Mouse (Mus musculus): ENCODE measurements around the gene Lrriq4.
A peak's percentile ranks its signal among the peaks of the same experiment; 100 is the strongest.

Gene Lrriq4

DNA sequence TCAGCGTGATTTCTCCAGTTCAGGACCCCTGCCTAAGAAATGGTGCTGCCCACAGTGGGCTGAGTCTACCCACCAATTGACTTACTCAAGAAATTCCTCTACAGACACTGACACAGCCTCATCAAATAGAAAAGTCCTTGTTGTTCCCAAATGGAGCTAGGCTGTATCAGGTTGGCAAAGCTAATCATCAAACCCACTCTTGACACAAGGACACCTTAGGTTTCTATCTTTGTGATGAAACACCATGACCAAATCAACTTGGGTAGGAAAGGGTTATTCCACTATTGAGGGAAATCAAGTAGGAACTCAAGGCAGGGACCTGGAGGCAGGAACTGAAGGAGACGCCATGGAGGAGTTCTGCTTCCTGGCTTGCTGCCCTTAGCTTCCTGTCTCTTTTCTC lies at the start of gene Lrriq4:
Lrriq4 (plus strand) TSS at position 301 of the 400 bp plus-strand sequence.
- no peak for DNase-seq

DNA sequence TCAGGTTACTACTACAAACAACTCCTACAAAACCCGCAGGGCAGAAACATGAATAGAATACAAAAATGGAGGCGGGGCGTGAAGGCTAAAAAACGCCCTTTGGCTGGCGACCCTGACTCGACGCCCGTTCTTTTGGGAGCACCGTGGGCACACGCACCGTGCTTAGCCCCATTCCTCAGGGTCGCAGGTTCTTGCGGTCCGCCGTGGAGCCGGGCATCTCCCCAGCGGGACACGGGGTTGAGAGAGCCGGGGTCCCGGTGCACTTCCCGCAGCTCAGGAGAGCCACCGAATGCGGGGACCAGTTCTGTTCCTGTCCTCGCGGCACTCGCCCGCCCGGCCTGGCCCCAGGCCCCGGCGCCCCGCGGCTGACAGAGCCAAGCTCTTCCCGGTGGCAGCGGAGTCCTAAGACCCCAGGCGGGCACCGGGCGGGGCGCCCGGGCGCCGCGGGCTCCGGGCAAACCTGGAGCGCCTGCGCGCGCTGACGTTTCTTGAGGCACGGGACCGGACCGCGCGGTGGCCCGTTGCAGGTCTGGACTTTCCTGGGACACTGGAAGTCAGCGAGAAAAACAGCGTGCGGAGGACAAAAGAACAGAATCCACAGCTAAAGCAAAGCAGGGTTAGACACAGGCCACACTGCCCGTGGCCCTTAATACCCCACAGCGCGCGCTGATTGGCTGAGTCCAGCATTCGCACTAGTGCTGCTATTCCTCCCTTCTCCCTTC lies 49.0 kb upstream of the Lrriq4 start:
- peak; percentile 46 for DNase-seq

DNA sequence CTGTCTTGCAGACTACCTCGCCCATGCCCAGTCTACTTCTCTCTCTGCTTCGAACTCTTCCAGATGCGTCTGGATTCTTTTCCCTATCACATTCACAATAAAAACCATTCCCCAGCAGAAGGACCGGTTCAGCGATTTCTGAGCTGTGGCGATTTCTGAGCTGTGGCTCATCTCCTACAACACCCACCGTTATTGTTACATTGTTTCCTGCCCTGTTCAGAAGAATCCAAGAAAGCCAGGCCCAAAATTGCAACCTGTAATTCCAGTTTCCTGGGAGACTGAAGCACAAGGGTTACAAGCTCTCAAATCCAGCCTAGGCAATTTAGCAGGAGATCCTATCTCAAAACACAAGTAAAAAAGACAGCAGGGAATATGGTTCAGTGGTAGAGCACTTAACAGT lies 47.0 kb upstream of the Lrriq4 start:
- DNase-seq = no peak

- DNase-seq = peak; percentile 27
Measured at GRCm38 (mm10) chr3:30599711-30600545, 44.4 kb upstream of the Lrriq4 start, which contains the start of gene Actrt3. Actrt3 (minus strand) TSS chr3:30599939.

GRCm38 (mm10) chr3:30600717-30601116 lies 43.6 kb upstream of the Lrriq4 start:
- peak; percentile 36 for DNase-seq

GRCm38 (mm10) chr3:30601175-30601574 lies 43.1 kb upstream of the Lrriq4 start:
- DNase-seq = peak; percentile 96

DNA sequence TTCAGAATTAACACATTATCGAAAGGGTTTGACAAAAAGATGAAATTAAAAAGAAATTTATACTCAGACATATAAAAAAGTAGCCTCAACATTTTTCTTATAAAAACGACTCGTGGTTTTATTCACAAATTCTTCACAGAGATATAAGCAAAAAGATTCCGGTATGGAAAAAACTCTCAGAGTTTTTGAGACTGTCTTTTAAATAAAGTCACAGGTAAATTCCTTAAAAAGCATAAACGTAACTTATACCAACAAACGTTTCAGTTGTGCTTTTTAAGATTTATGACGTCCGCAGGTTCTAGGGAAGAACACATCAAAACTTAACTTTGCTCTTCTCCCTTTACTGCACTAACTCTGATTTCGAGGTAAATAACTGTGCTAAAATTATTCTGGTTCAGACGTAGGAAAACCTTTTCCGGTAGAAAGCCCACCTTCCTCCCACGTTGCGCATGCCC lies 42.7 kb upstream of the Lrriq4 start:
- no peak for DNase-seq

DNA sequence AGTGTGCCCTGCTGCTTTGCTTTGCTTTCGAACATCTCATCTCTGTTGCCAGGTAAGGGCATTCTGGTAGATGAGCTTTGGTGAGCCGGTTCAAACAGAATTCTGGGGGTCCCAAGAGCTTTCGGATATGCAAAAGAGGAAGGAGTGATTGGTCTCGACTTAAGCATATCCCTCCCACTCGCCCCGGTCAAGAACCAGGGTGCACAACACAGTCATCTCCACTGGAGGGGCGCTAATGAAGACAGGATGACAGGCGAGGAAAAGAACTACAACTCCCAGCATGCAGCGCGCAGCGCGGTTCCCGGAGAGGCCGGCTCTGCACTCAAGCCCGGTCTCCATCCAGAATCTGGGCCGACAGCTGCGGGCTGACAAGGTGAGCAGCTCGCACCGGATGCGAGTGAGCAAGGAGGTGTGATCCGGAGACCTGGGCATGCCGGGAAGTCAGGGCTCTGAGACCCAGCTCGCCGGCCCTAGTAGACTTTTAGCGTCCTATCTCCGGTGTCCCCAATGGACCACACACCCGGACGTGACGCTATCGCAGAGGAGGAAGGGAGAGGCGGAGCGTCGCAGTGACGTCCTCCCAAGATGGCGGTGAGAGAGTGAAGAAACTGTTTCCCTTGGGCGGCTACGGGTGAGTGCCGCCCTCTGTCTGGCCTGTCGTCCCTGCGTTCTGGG lies 42.1 kb upstream of the Lrriq4 start, which contains the start of gene Mynn:
Mynn (plus strand) TSS at position 1 of the 675 bp plus-strand sequence.
- DNase-seq = peak; percentile 98

DNA sequence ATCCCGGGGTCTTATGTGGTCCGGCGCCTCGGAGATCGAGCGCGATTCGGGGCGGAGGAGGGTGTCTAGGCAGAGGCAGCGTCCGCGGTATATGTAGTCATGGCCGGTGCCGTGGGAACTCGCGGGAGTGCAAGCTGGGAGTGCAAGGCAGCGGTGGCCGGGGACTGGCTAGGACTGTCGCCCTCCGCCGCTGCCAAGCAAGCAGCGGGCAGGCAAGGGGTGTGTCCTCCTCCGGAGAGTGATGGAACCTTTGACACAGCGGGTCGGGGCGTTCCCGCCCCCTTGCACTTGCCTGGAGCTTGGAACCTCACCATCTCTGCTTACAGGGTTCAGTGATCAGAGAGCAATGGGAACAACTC lies 41.6 kb upstream of the Lrriq4 start:
- peak; percentile 62 for DNase-seq

DNA sequence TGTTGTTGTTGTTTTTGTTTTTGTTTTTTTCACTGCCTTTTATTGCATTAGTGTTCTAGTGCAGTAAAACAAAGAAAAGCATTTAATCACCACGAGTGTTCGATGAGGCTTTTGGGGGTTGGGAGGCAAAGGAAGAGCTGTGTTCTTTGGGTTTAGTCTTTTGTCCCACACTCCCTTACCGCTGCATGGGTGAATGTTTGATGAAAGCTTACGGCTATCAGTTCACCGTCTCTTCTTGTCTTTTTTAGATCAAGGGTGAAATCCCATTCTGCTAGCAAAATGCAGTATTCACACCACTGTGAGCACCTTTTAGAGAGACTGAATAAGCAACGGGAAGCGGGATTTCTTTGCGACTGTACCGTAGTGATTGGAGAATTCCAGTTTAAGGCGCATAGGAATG lies 41.1 kb upstream of the Lrriq4 start:
- DNase-seq = no peak

DNA sequence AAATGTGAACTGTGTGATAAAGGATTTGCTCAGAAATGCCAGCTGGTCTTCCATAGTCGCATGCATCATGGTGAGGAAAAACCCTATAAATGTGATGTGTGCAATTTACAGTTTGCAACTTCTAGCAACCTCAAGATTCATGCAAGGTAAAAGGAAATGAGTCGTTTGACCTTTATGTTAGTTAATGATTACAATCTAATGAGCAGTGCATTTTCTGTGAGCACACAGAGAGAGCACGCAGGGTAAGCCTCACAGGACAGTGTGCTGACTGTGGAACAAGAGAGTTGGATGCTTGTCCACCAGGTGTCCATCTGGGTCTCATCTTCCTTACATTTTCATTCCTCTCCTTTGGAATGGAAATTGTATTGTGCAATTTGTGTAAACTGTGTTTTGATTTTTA lies 35.3 kb upstream of the Lrriq4 start:
- DNase-seq = no peak

DNA sequence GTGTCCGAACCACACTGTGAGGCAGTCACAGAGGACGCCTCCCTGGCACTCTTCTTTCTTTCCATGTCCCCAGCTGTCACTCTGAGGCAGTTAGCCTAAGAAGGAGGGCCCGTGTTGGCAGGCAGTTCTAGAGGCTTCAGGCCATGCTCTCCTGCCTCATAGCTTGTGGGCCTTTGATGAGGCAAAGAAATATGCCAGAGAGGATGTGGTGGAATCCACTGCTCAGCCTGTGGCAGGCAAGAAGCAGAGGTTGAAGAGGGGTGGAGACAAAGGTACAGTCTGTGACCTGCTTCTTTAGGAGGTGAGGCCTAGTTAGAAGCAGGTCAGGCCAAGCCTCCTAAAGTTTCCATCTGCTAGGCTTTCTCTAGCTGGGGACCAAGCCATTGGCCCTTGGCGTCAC lies 33.4 kb upstream of the Lrriq4 start:
- DNase-seq = no peak

- DNase-seq = no peak
Measured at GRCm38 (mm10) chr3:30620132-30620531, 24.2 kb upstream of the Lrriq4 start.

GRCm38 (mm10) chr3:30633681-30634080 lies 10.6 kb upstream of the Lrriq4 start:
- DNase-seq = no peak

GRCm38 (mm10) chr3:30635629-30636028 lies 8.7 kb upstream of the Lrriq4 start:
- no peak for DNase-seq

- DNase-seq = no peak
Measured at GRCm38 (mm10) chr3:30646761-30647160, 2.5 kb downstream of the Lrriq4 start.

GRCm38 (mm10) chr3:30647440-30648090 lies 3.3 kb downstream of the Lrriq4 start, which contains the start of gene Lrrc34:
Lrrc34 (minus strand) TSS chr3:30647869.
- DNase-seq = peak; percentile 75

- DNase-seq = no peak
Measured at GRCm38 (mm10) chr3:30648466-30648865, 4.2 kb downstream of the Lrriq4 start.

GRCm38 (mm10) chr3:30650062-30650841 lies 5.9 kb downstream of the Lrriq4 start:
- peak; percentile 24 for DNase-seq

GRCm38 (mm10) chr3:30655937-30656336 lies 11.6 kb downstream of the Lrriq4 start:
- no peak for DNase-seq

GRCm38 (mm10) chr3:30658486-30658885 lies 14.2 kb downstream of the Lrriq4 start:
- no peak for DNase-seq

DNA sequence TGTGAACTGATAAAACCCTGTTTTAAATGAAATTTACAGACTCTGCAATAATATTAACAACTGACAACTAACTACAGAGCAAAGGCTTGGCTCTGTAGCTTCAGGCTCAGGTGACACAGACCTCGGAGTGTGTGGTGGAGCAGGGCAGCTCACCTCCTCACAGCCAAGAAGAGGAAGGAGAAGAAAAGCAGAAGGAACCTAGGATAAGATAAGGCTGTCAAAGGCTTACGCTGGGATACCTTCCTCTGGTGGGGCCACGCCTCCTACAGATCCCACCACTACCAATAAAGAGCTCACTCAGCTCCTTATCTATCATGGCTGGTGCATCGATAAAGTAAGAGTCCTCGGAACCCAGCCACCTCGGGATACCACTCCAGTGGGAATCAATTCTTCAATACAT lies 38.9 kb downstream of the Lrriq4 start:
- no peak for DNase-seq
